Mouse (Mus musculus) cerebellum, postnatal 14 days (tissue): ENCODE measurements around the gene Nmt2.

Experiments used
- DNase-seq, 2 experiments: peaks; one replicate each; pipeline ENCODE4 v3.0.0; 2021; ENCODE audit warnings: mixed read lengths in 2 of 2

The Nmt2 gene

DNA sequence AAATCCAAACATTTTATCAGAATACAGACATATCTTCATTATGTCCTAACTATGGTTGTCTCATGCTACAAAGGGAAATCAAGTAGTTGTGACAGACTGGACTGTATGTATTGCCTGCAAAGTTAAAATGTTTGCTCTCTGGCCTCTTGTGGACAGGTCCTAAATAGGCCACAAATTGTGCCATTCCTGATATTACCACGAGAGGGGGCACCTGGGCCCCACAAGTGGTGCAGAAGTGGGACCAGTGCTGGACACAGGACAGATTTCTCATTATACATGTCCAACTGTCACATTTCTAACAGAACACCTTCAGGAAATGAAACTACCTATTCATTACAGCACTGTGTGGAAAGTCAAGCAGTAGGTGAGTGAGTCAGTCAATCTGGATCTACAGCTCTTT is 43.3 kb downstream of the Nmt2 start:
- peak; percentile 79 to 87 for DNase-seq

DNA sequence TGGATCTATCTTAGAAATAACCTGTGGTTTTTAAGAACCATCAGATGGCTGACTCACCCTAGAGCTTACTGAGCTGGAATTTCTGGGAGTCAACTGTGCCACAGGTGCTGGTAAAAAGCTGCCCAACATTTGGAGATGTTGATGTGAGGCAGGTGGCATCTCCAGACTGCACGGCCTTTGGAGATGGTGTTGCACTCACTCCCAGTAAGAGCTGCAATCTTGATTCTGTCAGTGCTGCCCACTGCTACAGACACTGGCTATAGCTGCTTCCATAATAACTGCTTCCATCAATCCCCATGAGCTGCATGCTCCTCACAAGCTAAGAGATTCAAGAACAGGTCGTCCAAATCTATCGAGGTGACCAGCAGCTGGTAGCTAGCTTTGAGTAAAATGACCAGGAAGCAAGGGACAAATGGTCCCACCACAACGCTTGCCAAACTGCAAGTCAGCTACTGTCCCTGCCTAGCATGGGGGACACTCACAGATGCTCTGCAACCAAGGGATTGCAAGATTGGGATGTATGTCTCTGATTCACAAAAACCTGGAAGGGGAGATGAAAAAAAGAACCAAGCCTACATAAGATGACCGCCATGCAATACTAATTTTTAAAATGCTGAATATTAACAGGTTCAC is 47.2 kb downstream of the Nmt2 start:
- DNase-seq = peak; percentile 21 to 24

DNA sequence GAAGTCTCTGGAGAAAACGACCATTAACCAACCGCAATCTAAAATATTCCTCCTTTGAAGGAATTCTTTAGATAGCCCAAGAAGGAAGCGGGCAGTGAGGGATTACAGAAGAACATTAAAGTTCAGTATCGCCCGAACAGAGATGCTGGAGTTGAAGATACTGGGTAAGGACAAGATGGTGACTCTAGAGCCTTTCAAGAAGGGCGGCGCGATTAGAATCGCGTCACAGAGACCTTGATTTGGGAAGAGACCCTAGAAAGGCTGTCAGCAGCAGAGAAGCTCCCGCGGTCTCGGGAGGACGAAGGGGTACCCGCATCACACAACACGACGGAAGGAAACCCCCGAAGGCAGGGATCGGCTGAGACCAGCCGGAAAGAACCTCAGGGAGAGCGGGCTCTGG is 48.0 kb downstream of the Nmt2 start:
- no peak for DNase-seq

- peak; percentile 97 to 99 for DNase-seq
Observed at GRCm38 (mm10) chr2:3332484-3333242, 48.7 kb downstream of the Nmt2 start, which contains the start of gene Rpp38. Rpp38 (minus strand) TSS chr2:3332643.

- DNase-seq = no peak
Observed at GRCm38 (mm10) chr2:3333761-3334160, 49.7 kb downstream of the Nmt2 start.

DNA sequence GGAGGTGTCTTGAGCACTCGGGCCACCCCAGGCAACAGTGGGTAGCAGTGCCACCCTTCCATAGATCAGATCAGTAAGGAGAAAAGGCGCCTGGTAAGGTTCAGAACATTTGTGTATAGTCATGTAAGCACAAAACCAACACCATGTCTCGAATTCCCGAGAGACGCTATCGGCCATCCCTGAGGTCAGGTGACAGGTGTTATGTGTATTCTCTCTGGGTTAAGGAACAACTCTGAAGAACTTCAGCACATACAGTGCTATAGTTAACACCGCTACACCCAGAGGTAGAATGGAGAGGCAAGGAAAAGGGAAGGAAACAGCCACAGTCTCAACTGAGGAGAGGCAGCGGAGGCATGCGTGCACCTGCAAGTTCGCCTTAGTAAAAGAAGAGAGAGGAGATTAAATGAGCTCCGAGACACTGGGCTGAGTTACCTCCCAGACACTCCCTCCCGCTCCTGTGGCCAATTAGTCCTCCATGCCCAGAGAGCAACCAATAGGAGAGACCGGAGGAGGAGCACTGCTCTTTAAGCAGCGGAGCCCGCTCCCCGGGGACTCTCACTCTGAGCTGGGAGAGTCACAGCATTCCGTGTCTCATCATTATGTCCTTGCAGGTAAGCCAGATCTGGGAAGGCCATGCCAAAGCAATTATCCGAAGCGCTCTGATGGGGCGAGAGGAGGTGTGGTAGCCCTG is 51.7 kb downstream of the Nmt2 start, which contains the start of gene Acbd7:
Acbd7 (plus strand) TSS at position 558 of the 691 bp plus-strand sequence.
- DNase-seq = peak; percentile 66 to 71

DNA sequence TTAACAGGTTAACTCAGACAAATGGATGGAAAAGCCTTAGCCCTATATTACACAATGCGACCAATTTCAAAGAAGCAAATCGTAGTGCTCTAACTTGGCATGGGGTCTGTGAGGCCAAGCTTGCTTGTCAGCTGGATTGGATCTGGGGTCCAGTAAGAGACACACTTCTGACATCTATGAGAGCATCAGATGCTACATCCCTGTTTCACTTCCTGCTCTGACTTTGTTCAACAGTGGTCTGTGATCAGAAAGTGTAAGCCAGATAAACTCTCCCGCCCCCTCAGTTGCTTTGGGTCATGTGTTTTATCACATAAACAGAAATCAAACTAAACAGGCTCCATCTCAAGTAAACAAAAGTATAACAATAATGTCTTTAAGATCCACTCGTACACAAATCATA is 64.4 kb downstream of the Nmt2 start:
- DNase-seq = no peak

DNA sequence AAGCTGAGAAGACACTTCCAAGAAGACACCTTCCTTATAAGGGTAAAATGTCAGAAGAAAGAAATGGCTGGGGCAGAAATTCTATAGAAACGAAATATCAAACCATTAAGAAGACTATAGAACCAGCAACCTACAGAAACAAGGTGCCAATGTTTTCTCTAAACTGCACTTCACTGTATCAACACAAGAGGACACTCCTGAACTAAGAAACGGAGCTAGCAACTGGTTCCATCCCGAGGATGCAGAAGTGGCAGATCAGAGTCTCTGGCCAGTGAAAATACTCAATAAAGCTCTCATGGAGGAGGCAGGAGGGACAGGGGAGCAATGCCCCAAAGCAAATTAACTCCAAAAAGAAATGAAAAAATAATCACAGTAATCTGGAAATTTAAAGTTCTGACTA is 64.9 kb downstream of the Nmt2 start:
- DNase-seq = peak; percentile 26 to 45

DNA sequence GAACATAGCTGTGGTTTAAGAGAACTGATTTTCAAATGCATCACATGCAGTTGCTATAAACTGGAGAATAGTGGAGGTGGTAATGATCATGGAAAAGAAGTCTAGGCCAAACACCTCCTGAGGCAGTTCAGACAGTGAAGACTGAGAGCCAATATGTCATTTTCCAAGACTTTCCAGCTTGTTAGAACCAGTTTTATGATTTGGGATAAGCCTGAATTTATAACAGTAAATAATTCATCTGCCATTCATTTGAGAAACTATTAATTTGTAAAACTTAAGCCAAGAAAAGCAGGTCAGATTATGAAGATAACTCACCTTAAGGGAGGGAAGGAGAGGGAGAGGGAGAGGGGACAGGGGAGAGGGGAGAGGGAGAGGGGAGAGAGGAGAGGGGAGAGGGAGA is 69.1 kb downstream of the Nmt2 start:
- no peak for DNase-seq

GRCm38 (mm10) chr2:3355793-3356192 is 71.8 kb downstream of the Nmt2 start:
- DNase-seq = no peak

GRCm38 (mm10) chr2:3356311-3356710 is 72.3 kb downstream of the Nmt2 start:
- no peak for DNase-seq

GRCm38 (mm10) chr2:3357887-3358286 is 73.9 kb downstream of the Nmt2 start:
- DNase-seq = no peak

DNA sequence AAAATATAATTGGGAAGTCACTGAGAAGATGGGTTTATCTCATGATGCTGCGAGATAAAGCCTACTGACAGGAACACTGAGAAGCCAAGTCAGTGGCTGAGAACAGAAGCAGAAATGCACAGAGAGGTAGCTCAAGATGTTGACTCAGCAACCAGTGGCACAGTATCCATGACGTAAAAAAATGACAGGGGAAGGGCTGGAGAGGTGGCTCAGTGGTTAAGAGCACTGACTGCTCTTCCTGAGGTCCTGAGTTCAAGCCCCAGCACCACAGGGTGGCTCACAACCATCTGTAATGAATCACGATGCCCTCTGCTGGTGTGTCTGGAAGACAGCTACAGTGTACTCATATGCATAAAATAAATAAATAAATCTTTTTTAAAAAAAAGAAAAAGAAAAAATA is 77.1 kb downstream of the Nmt2 start:
- no peak for DNase-seq

DNA sequence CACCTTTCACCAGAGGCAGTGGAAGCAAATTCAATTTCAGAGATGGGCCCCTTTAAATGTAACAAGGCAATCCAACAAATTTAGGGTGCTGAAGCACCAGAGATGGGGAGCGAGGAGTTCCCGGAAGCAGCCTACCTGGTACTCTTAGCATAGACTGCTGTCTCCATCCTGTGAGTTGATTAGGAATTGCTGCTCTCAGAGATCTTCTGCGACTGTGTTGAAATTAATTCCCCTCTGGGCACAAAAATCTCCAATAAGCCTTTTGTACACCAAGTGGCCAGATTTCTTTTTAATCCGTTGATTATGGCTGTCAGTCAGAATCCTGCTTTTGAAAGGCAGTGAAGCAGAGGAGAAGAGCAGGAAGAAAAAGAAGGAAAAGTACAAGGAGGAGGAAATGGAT is 81.1 kb downstream of the Nmt2 start:
- DNase-seq = no peak
